Mouse (Mus musculus) heart, embryonic 15.5 days (tissue): Measurements from ENCODE around the gene Wdr4. TPM values are rescaled to one million over a fixed set of nuclear protein-coding genes. Genes with fewer than 3 reads are reported as not detected.

Experiments
- ATAC-seq: fragments of 200-750 bp; cut with Nextera tagmentation; replicated peaks from 2 replicates; pipeline ENCODE4 v1.8.0; 2017; ENCODE audit warnings: low read depth, moderate TSS enrichment; ENCODE audit not compliant: insufficient number of reproducible peaks, insufficient read depth, low FRiP score
- H3K27ac ChIP-seq: fragments of 300-500 bp; sonication (generic); 2 replicates; pipeline ENCODE4 v1.5.1; 2015; ENCODE audit warnings: mild to moderate bottlenecking, inconsistent platforms
- H3K27me3 ChIP-seq: fragments of 300-500 bp; sonication (generic); 2 replicates; pipeline ENCODE4 v1.6.1; 2015; ENCODE audit warnings: inconsistent platforms
- H3K36me3 ChIP-seq: fragments of 300-500 bp; sonication (generic); 2 replicates; pipeline ENCODE4 v1.6.1; 2015; ENCODE audit warnings: mild to moderate bottlenecking, inconsistent platforms
- H3K4me1 ChIP-seq: fragments of 300-500 bp; sonication (generic); replicated peaks from 2 replicates; pipeline ENCODE4 v1.6.1; 2015; ENCODE audit warnings: inconsistent platforms
- H3K4me2 ChIP-seq: fragments of 300-500 bp; sonication (generic); 2 replicates; pipeline ENCODE4 v1.6.1; 2015; ENCODE audit warnings: inconsistent platforms, mild to moderate bottlenecking, moderate library complexity
- H3K4me3 ChIP-seq: fragments of 300-500 bp; sonication (generic); 2 replicates; pipeline ENCODE4 v1.5.1; 2015; ENCODE audit warnings: mild to moderate bottlenecking, inconsistent platforms
- H3K9ac ChIP-seq: fragments of 300-500 bp; sonication (generic); 2 replicates; pipeline ENCODE4 v1.6.1; 2015; ENCODE audit warnings: mild to moderate bottlenecking, inconsistent platforms
- H3K9me3 ChIP-seq: fragments of 300-500 bp; sonication (generic); replicated peaks from 2 replicates; pipeline ENCODE4 v1.6.1; 2016; ENCODE audit warnings: inconsistent platforms
- WGBS: fragments of 180-500 bp; shearing (Covaris S2); methylation state at CpG from one replicate; pipeline ENCODE4 v1.1.7; 2015; ENCODE audit warnings: mixed read lengths; 5-methylcytosine and 5-hydroxymethylcytosine counted together
- polyA plus RNA-seq: library from polyadenylated mRNA; unstranded; fragments of >200 nt; fragmentation: Nextera tagmentation; extraction: Ambion mirVana; gene quantifications from 2 replicates; pipeline ENCODE4 v1.2.1, GENCODE M21; 2015

Gene Wdr4
- 16.7 and 26.0 TPM in 2 replicates for polyA plus RNA-seq

- H3K36me3 ChIP-seq, result peaks cover 21% of the 10 kb centered on the region
Measured at GRCm38 (mm10) chr17:31519946-31520838, at the start of gene Wdr4, which contains the start of gene Ndufv3. Gene Wdr4, minus strand, starts transcription at chr17:31519980. Gene Ndufv3, plus strand, starts transcription at chr17:31520115.

GRCm38 (mm10) chr17:31566276-31566675 is 46.5 kb upstream of the Wdr4 start:
- no peaks in the 10 kb centered on the region for H3K27me3 ChIP-seq
- H3K9me3 ChIP-seq, result no peaks in the 10 kb centered on the region
- H3K4me2 ChIP-seq, result peak overlapping the region; percentile 77
- H3K36me3 ChIP-seq, result no peaks in the 10 kb centered on the region
- peak overlapping the region; percentile 99; the same call in 1 of the 2 replicates for H3K27ac ChIP-seq
- H3K9ac ChIP-seq, result peak overlapping the region; percentile 85
- WGBS, result 57% methylated on average over 6 of the region's 6 CpGs
- H3K4me1 ChIP-seq, result peaks cover 47% of the 10 kb centered on the region
- H3K4me3 ChIP-seq, result peak overlapping the region; percentile 84
- no peak for ATAC-seq

More at GRCm38 (mm10) chr17:31519946-31520838, at the start of gene Wdr4, which contains the start of gene Ndufv3:
- Histone ChIP-seq H3K4me1 (peaks cover 31% of the 10 kb centered on the region), H3K27ac (peak within 1 kb of the TSS; percentile 89), H3K4me2 (peak within 1 kb of the TSS; percentile 69), H3K4me3 (peak within 1 kb of the TSS; percentile 69), H3K9me3 (no peaks in the 10 kb centered on the region), H3K27me3 (no peaks in the 10 kb centered on the region), H3K9ac (peak within 1 kb of the TSS; percentile 84)
- WGBS, result under 1% methylated on average over 45 of the region's 45 CpGs
- peak; percentile 98 for ATAC-seq

DNA sequence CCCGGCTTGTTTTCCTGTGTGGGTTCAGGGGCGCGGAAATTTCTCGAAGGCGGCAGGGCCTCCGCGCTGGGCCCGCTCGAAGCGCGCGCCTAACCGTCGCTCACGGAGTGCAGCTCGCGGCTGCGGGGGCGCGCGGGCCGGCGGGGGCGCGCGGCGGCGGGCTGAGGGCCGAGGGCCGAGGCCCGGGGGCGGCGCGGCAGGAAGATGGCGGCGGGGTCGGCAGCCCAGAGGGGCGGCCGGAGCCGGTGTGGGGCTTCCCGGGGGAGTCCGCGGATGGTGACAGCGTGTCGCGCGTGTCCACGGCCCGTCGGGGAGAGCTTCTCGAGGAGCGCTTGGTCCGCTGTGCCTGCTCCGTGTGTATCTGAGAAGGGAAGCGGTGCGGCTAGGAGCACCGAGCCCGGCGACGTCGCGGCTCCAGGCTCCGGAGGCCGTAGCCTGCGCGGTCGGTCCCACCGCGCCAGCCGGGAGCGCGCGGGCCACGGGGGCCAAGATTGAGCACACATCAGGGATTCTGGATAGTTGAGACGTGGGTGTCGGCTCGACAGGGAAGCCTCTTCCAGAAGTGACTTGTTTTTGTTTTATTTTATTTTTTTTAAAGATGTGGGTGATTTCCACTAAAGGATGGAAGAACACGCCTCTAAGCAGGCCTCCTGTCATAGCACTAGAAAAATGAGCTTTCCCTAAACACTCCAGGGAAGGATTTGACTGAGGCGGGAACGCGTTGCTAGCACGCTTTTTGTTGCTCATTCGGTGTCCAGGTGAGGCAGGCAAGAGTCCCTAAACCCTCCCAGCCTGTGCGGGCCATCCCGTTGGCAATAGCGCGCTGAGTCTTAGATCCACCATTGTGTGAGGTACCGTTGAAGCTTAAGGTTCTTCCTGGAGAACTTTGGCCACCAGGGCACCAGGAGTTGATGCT is 45.6 kb upstream of the Wdr4 start:
- WGBS, result under 1% methylated on average over 78 of the region's 88 CpGs
- Histone ChIP-seq H3K4me3 (peak overlapping the region; percentile 84), H3K36me3 (no peaks in the 10 kb centered on the region), H3K9ac (peak overlapping the region; percentile 85), H3K4me1 (peaks cover 42% of the 10 kb centered on the region), H3K4me2 (peak overlapping the region; percentile 77), H3K27me3 (no peaks in the 10 kb centered on the region), H3K27ac (peak overlapping the region; percentile 99), H3K9me3 (no peaks in the 10 kb centered on the region)
- peak; percentile 38 for ATAC-seq

DNA sequence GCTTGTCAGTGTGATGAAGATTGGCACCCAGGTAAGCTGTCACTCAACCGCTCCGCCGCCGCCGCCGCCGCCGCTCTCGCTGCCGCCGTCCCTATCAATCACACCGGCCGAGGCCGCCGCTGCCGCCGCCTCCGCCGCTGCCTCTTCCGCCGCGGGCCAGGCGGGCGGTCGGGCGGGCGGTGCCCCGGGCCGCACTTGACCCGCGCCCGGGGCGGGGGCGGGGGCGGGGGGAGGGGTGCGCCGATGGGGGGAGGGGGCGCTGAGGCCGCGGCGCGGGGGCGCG is 45.0 kb upstream of the Wdr4 start:
- Histone ChIP-seq H3K4me1 (peaks cover 40% of the 10 kb centered on the region), H3K9me3 (no peaks in the 10 kb centered on the region), H3K27ac (peak overlapping the region; percentile 99), H3K9ac (peak overlapping the region; percentile 85), H3K4me2 (peak overlapping the region; percentile 77), H3K27me3 (no peaks in the 10 kb centered on the region), H3K4me3 (peak overlapping the region; percentile 84), H3K36me3 (no peaks in the 10 kb centered on the region)
- under 1% methylated on average over 44 of the region's 44 CpGs for WGBS
- no peak for ATAC-seq

DNA sequence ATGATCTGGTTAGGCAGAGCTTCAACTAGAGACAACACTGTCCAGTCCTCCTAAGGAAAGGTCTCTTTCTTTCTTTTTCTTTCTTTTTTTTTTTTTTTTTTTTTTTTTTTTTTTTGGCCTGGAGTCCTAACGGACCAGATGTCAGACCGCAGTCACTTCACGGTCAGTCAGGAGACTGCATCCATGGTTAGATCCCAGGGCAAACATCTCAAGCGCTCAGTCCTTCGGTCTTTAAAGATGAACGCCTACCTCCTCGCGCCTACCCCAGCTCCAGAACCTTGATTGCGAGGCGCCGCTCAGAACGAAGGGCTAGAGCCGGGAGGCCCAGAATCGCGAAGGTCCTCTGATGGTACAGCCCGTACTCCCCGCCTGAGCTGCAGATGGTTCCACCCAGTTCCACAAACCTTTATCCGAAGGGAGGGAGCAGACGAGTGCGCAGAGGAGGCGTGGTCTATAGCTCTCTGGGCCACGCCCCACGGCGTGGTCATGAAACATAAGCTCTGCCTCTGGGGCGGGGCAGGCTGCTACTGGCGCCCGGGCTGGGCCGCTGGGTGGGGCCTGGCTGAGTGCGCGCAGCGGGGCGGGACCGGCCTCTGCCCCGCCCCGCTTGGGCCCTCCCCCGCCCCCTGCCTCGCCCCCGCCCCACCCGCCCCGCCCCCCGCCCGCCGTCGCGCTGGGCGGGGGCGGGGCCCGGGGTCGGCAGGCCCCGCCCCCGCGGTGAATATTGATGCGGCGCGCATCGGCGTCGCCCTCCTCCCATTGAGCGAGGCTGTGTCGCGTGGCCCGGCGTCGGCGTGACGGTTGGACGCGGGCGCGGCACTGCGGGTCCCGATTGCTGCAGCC is 44.5 kb upstream of the Wdr4 start, which contains the start of gene Pknox1:
TSS of gene Pknox1 (plus strand) at position 720 of the 843 bp plus-strand sequence.
- peak within 1 kb of the TSS; percentile 77 for H3K4me2 ChIP-seq
- peak within 1 kb of the TSS; percentile 85 for H3K9ac ChIP-seq
- no peaks in the 10 kb centered on the region for H3K27me3 ChIP-seq
- H3K36me3 ChIP-seq, result no peaks in the 10 kb centered on the region
- H3K4me1 ChIP-seq, result peaks cover 35% of the 10 kb centered on the region
- under 1% methylated on average over 33 of the region's 72 CpGs for WGBS
- no peaks in the 10 kb centered on the region for H3K9me3 ChIP-seq
- peak; percentile 95 for ATAC-seq
- peak within 1 kb of the TSS; percentile 84 for H3K4me3 ChIP-seq
- H3K27ac ChIP-seq, result peak within 1 kb of the TSS; percentile 99

- ATAC-seq, result no peak
- H3K36me3 ChIP-seq, result no peaks in the 10 kb centered on the region
- H3K4me3 ChIP-seq, result peak overlapping the region; percentile 59
- H3K9me3 ChIP-seq, result no peaks in the 10 kb centered on the region
- peaks cover 32% of the 10 kb centered on the region for H3K4me1 ChIP-seq
- peak overlapping the region; percentile 76 for H3K4me2 ChIP-seq
- no peaks in the 10 kb centered on the region for H3K27me3 ChIP-seq
- peak overlapping the region; percentile 73 for H3K9ac ChIP-seq
- WGBS, result 18% methylated on average over 12 of the region's 12 CpGs
- H3K27ac ChIP-seq, result peak overlapping the region; percentile 94
Measured at GRCm38 (mm10) chr17:31563632-31564014, 43.8 kb upstream of the Wdr4 start.

- Histone ChIP-seq H3K4me2 (no peak overlapping the region), H3K36me3 (no peaks in the 10 kb centered on the region), H3K4me1 (peaks cover 18% of the 10 kb centered on the region), H3K9ac (no peak overlapping the region), H3K9me3 (no peaks in the 10 kb centered on the region), H3K27ac (no peak overlapping the region), H3K27me3 (no peaks in the 10 kb centered on the region), H3K4me3 (no peak overlapping the region)
- WGBS, result 84% methylated on average over 11 of the region's 11 CpGs
- no peak for ATAC-seq
Measured at GRCm38 (mm10) chr17:31559021-31559789, 39.4 kb upstream of the Wdr4 start.

- H3K27me3 ChIP-seq, result no peaks in the 10 kb centered on the region
- ATAC-seq, result no peak
- peaks cover 11% of the 10 kb centered on the region for H3K4me1 ChIP-seq
- H3K9me3 ChIP-seq, result no peaks in the 10 kb centered on the region
- no peak overlapping the region for H3K9ac ChIP-seq
- 72% methylated on average over 10 of the region's 10 CpGs for WGBS
- H3K36me3 ChIP-seq, result no peaks in the 10 kb centered on the region
- H3K4me2 ChIP-seq, result peak overlapping the region; percentile 24; the same call in 1 of the 2 replicates
- no peak overlapping the region for H3K4me3 ChIP-seq
- H3K27ac ChIP-seq, result peak overlapping the region; percentile 31; the same call in 1 of the 2 replicates
Measured at GRCm38 (mm10) chr17:31557947-31558542, 38.3 kb upstream of the Wdr4 start.

DNA sequence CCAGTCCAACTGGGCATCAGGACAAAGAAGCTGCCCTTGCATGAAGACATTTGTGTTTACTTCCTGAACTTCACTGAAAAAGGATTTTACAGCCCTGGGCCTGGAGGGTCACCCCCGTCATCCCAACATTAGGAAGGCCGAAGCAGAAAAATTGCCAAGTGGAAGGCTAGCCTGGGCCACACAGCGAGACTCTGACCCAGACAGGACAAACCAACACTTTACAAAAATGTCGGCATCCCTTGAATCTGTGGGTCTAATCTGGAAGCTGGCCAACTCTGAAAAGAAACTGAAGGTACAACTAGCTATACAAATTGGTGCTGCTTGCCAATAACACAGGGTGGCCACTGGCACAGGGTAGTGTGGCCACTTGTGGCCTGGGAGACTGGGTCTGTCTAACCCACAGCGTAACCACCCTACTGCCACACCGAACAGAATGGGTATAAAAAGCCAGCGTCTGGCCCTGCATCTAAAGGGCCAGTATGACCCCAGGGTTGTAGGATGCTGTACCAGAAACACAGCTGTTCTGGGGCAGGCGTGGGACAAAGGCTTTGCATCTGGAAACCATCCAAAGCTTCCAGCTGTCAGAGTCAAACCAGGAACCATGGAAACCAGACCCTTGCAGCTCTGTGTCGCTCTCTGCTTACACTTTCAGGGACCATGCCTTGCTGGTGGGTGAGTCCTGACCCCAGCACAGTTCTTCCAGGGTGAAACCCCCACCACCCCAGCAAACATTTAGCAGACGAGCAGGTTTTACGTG is 37.5 kb upstream of the Wdr4 start:
- no peak overlapping the region for H3K4me3 ChIP-seq
- peak overlapping the region; percentile 31; the same call in 1 of the 2 replicates for H3K27ac ChIP-seq
- WGBS, result 52% methylated on average over 11 of the region's 11 CpGs
- no peaks in the 10 kb centered on the region for H3K36me3 ChIP-seq
- H3K4me1 ChIP-seq, result peaks cover 11% of the 10 kb centered on the region
- peak; percentile 50 for ATAC-seq
- no peak overlapping the region for H3K9ac ChIP-seq
- no peaks in the 10 kb centered on the region for H3K27me3 ChIP-seq
- H3K9me3 ChIP-seq, result no peaks in the 10 kb centered on the region
- peak overlapping the region; percentile 24; the same call in 1 of the 2 replicates for H3K4me2 ChIP-seq
